Mouse (Mus musculus): ENCODE results near the gene Cmklr1. TPM values are rescaled to one million over a fixed set of nuclear protein-coding genes. Genes with fewer than 3 reads are reported as not detected.
"Not testable (repeated sequence)": the region's sequence is repeated elsewhere in the genome, so short reads cannot be mapped to it uniquely, and the experiment has no call there.

The Cmklr1 gene
- polyA plus RNA-seq, 1 experiment from 2014 or later: 2.6 TPM

DNA sequence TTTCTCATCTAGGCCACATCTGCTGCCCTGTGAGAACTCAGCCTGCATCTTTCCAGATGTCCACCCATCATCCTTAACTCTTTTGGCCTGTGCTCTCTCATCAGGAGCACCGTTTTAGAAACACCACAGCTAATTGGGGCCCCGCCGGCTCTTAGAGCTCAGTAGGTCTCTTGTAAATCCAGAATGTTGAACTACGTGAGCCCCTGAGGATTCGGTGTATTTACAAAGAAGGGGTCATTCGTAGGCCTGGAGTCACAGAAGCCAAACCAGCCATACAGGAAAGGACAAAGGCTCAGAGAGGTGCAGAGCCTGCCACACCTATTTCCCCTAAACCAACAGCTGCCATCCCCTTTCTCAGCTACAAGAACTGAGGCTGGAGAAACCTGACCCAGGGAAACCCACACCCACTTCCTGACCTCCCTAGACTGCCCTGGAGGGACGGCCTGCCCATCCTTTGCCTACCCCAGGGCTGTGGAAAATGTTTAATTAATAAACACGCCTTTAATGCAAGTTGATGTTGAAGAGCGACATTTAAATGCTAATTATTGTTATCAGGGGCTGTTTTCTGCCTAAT is 53.4 kb downstream of the Cmklr1 start:
- H3K9me3 ChIP-seq: no peaks in the 10 kb centered on the region
- ATAC-seq (ENCODE audit: low read depth): no peak
- H3K36me3 ChIP-seq: no peaks in the 10 kb centered on the region
- H3K9ac ChIP-seq: no peak overlapping the region
- no peak overlapping the region for H3K4me3 ChIP-seq
- peaks cover 46% of the 10 kb centered on the region for H3K4me1 ChIP-seq (replicated peaks)
- H3K27ac ChIP-seq (replicated peaks): no peak overlapping the region
- 64% methylated on average over 9 of the region's 9 CpGs for WGBS
- H3K27me3 ChIP-seq: no peaks in the 10 kb centered on the region
- no peak overlapping the region for H3K4me2 ChIP-seq

- Histone ChIP-seq H3K4me3 (no peak overlapping the region), H3K9ac (no peak overlapping the region), H3K36me3 (no peaks in the 10 kb centered on the region), H3K9me3 (no peaks in the 10 kb centered on the region), H3K27me3 (no peaks in the 10 kb centered on the region), H3K4me1 (replicated peaks) (peaks cover 49% of the 10 kb centered on the region), H3K27ac (replicated peaks) (no peak overlapping the region), H3K4me2 (no peak overlapping the region)
- ATAC-seq (ENCODE audit: low read depth): no peak
- WGBS: 82% methylated on average over 9 of the region's 9 CpGs
These were observed 54.0 kb downstream of the Cmklr1 start for GRCm38 (mm10) chr5:113596252-113596651.

DNA sequence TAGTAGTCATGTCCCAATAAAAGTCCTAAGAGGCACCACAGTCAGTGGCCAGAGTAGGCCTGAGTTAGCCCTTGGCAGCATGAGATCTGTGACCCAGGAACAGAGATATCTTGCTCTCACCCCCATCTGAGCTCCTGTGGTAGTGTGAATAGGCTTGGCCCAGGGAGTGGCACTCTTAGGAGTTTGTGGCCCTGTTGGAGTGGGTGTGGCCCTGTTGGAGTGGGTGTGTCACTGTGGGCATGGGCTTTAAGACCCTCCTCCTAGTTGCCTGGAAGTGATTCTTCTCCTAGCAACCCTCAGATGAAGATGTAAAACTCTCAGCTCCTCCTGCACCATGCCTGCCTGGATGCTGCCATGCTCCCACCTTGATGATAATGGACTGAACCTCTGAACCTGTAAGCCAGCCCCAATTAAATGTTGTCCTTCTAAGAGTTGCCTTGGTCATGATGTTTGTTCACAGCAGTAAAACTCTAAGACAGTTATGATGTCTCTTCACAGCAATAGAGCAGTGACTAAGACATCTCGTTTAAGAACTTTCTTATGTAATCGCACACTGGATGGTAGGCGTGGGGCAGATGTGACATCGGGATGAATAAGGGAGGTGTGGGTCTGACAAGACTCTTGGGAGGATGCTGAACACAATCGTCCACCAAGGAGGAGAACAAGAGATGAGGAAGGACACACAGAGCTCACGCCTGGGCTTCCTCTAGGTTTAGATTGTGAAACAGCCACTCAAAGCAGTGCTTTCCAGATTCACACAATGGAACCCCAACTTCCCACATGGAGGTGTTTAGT is 56.1 kb downstream of the Cmklr1 start:
- ATAC-seq (ENCODE audit: low read depth): no peak
- no peak overlapping the region for H3K4me3 ChIP-seq
- no peak overlapping the region for H3K4me2 ChIP-seq
- no peaks in the 10 kb centered on the region for H3K36me3 ChIP-seq
- WGBS: 92% methylated on average over 6 of the region's 6 CpGs
- no peak overlapping the region for H3K27ac ChIP-seq (replicated peaks)
- no peaks in the 10 kb centered on the region for H3K27me3 ChIP-seq
- H3K9ac ChIP-seq: no peak overlapping the region
- H3K9me3 ChIP-seq: no peaks in the 10 kb centered on the region
- peaks cover 40% of the 10 kb centered on the region for H3K4me1 ChIP-seq (replicated peaks)

DNA sequence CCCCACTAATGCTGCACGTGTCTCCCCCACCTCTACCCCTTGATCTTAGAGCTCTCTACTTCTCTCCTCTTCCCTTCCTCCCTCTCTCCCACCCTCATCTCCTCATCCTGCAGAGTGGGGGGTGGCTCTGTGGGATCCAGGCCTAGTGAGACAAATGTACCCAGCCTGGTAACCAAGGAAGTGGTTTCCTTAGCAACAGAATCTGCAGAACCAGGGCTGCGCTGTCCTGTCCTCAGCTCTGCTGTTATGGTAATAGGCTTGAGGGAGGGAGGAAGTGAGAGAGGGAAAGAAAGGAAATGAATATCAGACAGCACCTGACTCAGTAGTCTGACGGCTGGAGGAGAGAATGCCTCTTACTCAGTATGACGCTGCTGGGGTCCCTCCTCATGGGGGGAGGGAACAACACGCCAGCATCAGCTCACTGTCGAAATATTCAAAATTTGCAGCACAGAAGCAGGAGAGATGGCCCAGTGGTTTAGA is 58.4 kb downstream of the Cmklr1 start:
- no peaks in the 10 kb centered on the region for H3K9me3 ChIP-seq
- peak; percentile 91 for ATAC-seq (ENCODE audit: low read depth)
- peak overlapping the region; percentile 83 for H3K27ac ChIP-seq (replicated peaks)
- no peak overlapping the region for H3K9ac ChIP-seq
- peaks cover 36% of the 10 kb centered on the region for H3K4me1 ChIP-seq (replicated peaks)
- no peaks in the 10 kb centered on the region for H3K27me3 ChIP-seq
- H3K4me3 ChIP-seq: no peak overlapping the region
- 7% methylated on average over 6 of the region's 6 CpGs for WGBS
- no peak overlapping the region for H3K4me2 ChIP-seq
- H3K36me3 ChIP-seq: no peaks in the 10 kb centered on the region

DNA sequence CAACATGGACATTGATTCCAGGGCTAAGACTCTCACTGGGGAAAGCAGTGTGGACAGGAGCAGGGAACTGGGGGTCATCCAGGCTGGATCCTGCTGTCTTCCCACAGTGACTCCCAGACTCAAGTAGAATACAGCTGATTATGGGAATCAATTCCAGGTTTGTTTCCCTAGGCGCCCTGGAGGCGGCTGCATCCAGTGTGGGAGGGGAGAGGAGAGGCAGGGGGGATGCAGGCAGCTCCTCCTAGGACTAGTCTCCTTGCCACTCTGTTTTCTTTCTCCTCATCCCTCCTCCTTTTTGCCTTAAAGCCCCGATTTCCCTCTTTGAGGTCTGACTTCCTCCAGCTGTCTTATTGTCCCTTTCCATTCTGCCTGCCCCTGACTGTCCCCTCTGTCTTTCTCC is 59.1 kb downstream of the Cmklr1 start:
- Histone ChIP-seq H3K4me1 (replicated peaks) (peaks cover 33% of the 10 kb centered on the region), H3K27me3 (no peaks in the 10 kb centered on the region), H3K4me3 (no peak overlapping the region), H3K27ac (replicated peaks) (peak overlapping the region; percentile 83), H3K4me2 (no peak overlapping the region), H3K9ac (peak overlapping the region; percentile 43), H3K36me3 (no peaks in the 10 kb centered on the region), H3K9me3 (no peaks in the 10 kb centered on the region)
- 11% methylated on average over 3 of the region's 3 CpGs for WGBS
- peak; percentile 24; the same call in 1 of the 2 replicates for ATAC-seq (ENCODE audit: low read depth)

- no peaks in the 10 kb centered on the region for H3K27me3 ChIP-seq
- H3K9ac ChIP-seq: no peak overlapping the region
- H3K4me2 ChIP-seq: no peak overlapping the region
- H3K4me1 ChIP-seq (replicated peaks): peaks cover 33% of the 10 kb centered on the region
- no peaks in the 10 kb centered on the region for H3K9me3 ChIP-seq
- H3K36me3 ChIP-seq: no peaks in the 10 kb centered on the region
- WGBS: 79% methylated on average over 5 of the region's 5 CpGs
- no peak overlapping the region for H3K27ac ChIP-seq (replicated peaks)
- H3K4me3 ChIP-seq: no peak overlapping the region
- ATAC-seq (ENCODE audit: low read depth): no peak
These were observed 60.1 kb downstream of the Cmklr1 start for GRCm38 (mm10) chr5:113590010-113590640.

GRCm38 (mm10) chr5:113586458-113586849 is 63.8 kb downstream of the Cmklr1 start:
- H3K9me3 ChIP-seq; H3K27ac ChIP-seq (replicated peaks); H3K4me2 ChIP-seq; H3K9ac ChIP-seq; H3K27me3 ChIP-seq; ATAC-seq (ENCODE audit: low read depth); H3K36me3 ChIP-seq; H3K4me3 ChIP-seq: not testable (repeated sequence)
- WGBS: 58% methylated on average over 5 of the region's 5 CpGs
- peaks cover 21% of the 10 kb centered on the region for H3K4me1 ChIP-seq (replicated peaks)

- H3K9ac ChIP-seq; H3K4me3 ChIP-seq; ATAC-seq (ENCODE audit: low read depth); H3K27ac ChIP-seq (replicated peaks); H3K36me3 ChIP-seq; H3K9me3 ChIP-seq; H3K4me2 ChIP-seq; H3K27me3 ChIP-seq: not testable (repeated sequence)
- H3K4me1 ChIP-seq (replicated peaks): peaks cover 15% of the 10 kb centered on the region
- 82% methylated on average over 17 of the region's 17 CpGs for WGBS
These were observed 64.4 kb downstream of the Cmklr1 start for GRCm38 (mm10) chr5:113585619-113586457.

DNA sequence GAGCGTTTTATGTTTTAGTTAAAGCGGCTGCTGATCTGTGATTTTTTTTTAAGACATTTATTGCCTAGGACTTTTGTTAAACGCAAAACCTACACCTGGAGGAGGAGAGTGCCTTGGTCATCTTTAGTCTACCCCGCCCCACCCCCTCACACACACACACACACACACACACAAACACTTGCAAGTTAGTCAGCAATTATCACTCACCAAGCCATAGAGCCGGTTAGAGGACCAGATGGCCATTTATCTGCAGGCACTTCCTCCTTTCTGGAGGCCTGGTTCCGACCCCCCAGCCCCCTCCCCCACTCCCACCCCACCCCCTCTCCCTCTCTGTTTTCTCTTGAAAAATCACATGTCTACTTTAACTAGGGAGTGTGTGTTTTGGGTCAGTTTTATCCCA is 65.8 kb downstream of the Cmklr1 start:
- Histone ChIP-seq H3K9ac (no peak overlapping the region), H3K9me3 (no peaks in the 10 kb centered on the region), H3K4me1 (replicated peaks) (peaks cover 23% of the 10 kb centered on the region), H3K36me3 (no peaks in the 10 kb centered on the region), H3K4me3 (no peak overlapping the region), H3K27me3 (no peaks in the 10 kb centered on the region), H3K4me2 (no peak overlapping the region), H3K27ac (replicated peaks) (no peak overlapping the region)
- no peak for ATAC-seq (ENCODE audit: low read depth)
- 40% methylated on average over 6 of the region's 6 CpGs for WGBS

GRCm38 (mm10) chr5:113583424-113584162 is 66.6 kb downstream of the Cmklr1 start:
- no peak overlapping the region for H3K27ac ChIP-seq (replicated peaks)
- H3K9ac ChIP-seq: no peak overlapping the region
- WGBS: 64% methylated on average over 5 of the region's 5 CpGs
- H3K4me1 ChIP-seq (replicated peaks): peaks cover 31% of the 10 kb centered on the region
- no peak for ATAC-seq (ENCODE audit: low read depth)
- no peak overlapping the region for H3K4me3 ChIP-seq
- H3K4me2 ChIP-seq: no peak overlapping the region
- no peaks in the 10 kb centered on the region for H3K36me3 ChIP-seq
- no peaks in the 10 kb centered on the region for H3K9me3 ChIP-seq
- H3K27me3 ChIP-seq: no peaks in the 10 kb centered on the region

GRCm38 (mm10) chr5:113580801-113581200 is 69.4 kb downstream of the Cmklr1 start:
- Histone ChIP-seq H3K4me2 (no peak overlapping the region), H3K4me1 (replicated peaks) (peaks cover 46% of the 10 kb centered on the region), H3K36me3 (no peaks in the 10 kb centered on the region), H3K9ac (no peak overlapping the region), H3K9me3 (no peaks in the 10 kb centered on the region), H3K4me3 (no peak overlapping the region), H3K27me3 (no peaks in the 10 kb centered on the region), H3K27ac (replicated peaks) (no peak overlapping the region)
- ATAC-seq (ENCODE audit: low read depth): no peak
- 34% methylated on average over 9 of the region's 9 CpGs for WGBS
